Mouse (Mus musculus): ENCODE results near the gene Golt1a.

Gene Golt1a

GRCm38 (mm10) chr1:133309652-133310267, at the start of gene Golt1a:
Gene Golt1a, plus strand, starts transcription at chr1:133309800.
- no peak for DNase-seq (ENCODE audit: low spot score)

GRCm38 (mm10) chr1:133262628-133263027, 47.0 kb upstream of the Golt1a start:
- no peak for DNase-seq (ENCODE audit: low spot score)

- DNase-seq (ENCODE audit: low spot score) = no peak
Observed at GRCm38 (mm10) chr1:133263134-133263533, 46.5 kb upstream of the Golt1a start.

- DNase-seq (ENCODE audit: low spot score) = no peak
Observed at GRCm38 (mm10) chr1:133264367-133264766, 45.2 kb upstream of the Golt1a start.

GRCm38 (mm10) chr1:133265114-133265766, 44.4 kb upstream of the Golt1a start:
- DNase-seq (ENCODE audit: low spot score) = no peak

- DNase-seq (ENCODE audit: low spot score) = no peak
Observed at GRCm38 (mm10) chr1:133267094-133267493, 42.5 kb upstream of the Golt1a start.

GRCm38 (mm10) chr1:133267813-133268492, 41.6 kb upstream of the Golt1a start:
- peak; percentile 42 for DNase-seq (ENCODE audit: low spot score)

GRCm38 (mm10) chr1:133268503-133268902, 41.1 kb upstream of the Golt1a start:
- no peak for DNase-seq (ENCODE audit: low spot score)

- DNase-seq (ENCODE audit: low spot score) = no peak
Observed at GRCm38 (mm10) chr1:133270336-133270735, 39.3 kb upstream of the Golt1a start.

GRCm38 (mm10) chr1:133274163-133274562, 35.4 kb upstream of the Golt1a start:
- DNase-seq (ENCODE audit: low spot score) = no peak

GRCm38 (mm10) chr1:133276983-133277382, 32.6 kb upstream of the Golt1a start:
- DNase-seq (ENCODE audit: low spot score) = no peak

GRCm38 (mm10) chr1:133278539-133278938, 31.1 kb upstream of the Golt1a start:
- no peak for DNase-seq (ENCODE audit: low spot score)

- DNase-seq (ENCODE audit: low spot score) = no peak
Observed at GRCm38 (mm10) chr1:133278946-133279631, 30.5 kb upstream of the Golt1a start.

- peak; percentile 37 for DNase-seq (ENCODE audit: low spot score)
Observed at GRCm38 (mm10) chr1:133279632-133280093, 29.9 kb upstream of the Golt1a start.

- DNase-seq (ENCODE audit: low spot score) = no peak
Observed at GRCm38 (mm10) chr1:133280537-133280936, 29.1 kb upstream of the Golt1a start.

GRCm38 (mm10) chr1:133285907-133286306, 23.7 kb upstream of the Golt1a start:
- DNase-seq (ENCODE audit: low spot score) = no peak

GRCm38 (mm10) chr1:133287051-133287450, 22.5 kb upstream of the Golt1a start:
- DNase-seq (ENCODE audit: low spot score) = no peak

- DNase-seq (ENCODE audit: low spot score) = no peak
Observed at GRCm38 (mm10) chr1:133287880-133288279, 21.7 kb upstream of the Golt1a start.

- no peak for DNase-seq (ENCODE audit: low spot score)
Observed at GRCm38 (mm10) chr1:133291888-133292287, 17.7 kb upstream of the Golt1a start.

- DNase-seq (ENCODE audit: low spot score) = no peak
Observed at GRCm38 (mm10) chr1:133292608-133293007, 17.0 kb upstream of the Golt1a start.

GRCm38 (mm10) chr1:133296376-133296775, 13.2 kb upstream of the Golt1a start:
- DNase-seq (ENCODE audit: low spot score) = no peak

GRCm38 (mm10) chr1:133298816-133299215, 10.8 kb upstream of the Golt1a start:
- DNase-seq (ENCODE audit: low spot score) = no peak

- no peak for DNase-seq (ENCODE audit: low spot score)
Observed at GRCm38 (mm10) chr1:133302540-133302939, 7.1 kb upstream of the Golt1a start.

Measured in layer of hippocampus, adult 11-12 months (tissue).